Mouse (Mus musculus) forebrain, embryonic 11.5 days (tissue): ENCODE measurements at regions not wholly inside any gene's neighbourhood (a gene's known extent, or its start where the extent isn't known, plus 50 kb on each side); places are given as distances from the start of the nearest gene placed in this dataset.

Experiments
- ATAC-seq: fragments of 200-750 bp; cut with Nextera tagmentation; replicated peaks from 2 replicates; pipeline ENCODE4 v1.8.0; 2017; ENCODE audit warnings: moderate TSS enrichment; ENCODE audit not compliant: low FRiP score
- DNase-seq: peaks from one replicate; pipeline ENCODE4 v3.0.0-alpha.2; 2017; ENCODE audit warnings: low spot score
- H3K27ac ChIP-seq: fragments of 300-500 bp; sonication (generic); 2 replicates; pipeline ENCODE4 v1.5.1; 2014; ENCODE audit warnings: low read depth, low read length
- H3K27me3 ChIP-seq: fragments of 300-500 bp; sonication (generic); 2 replicates; pipeline ENCODE4 v1.6.1; 2014; ENCODE audit warnings: mild to moderate bottlenecking, low read length, mixed read lengths; ENCODE audit not compliant: control insufficient read depth, insufficient read depth
- H3K36me3 ChIP-seq: fragments of 300-500 bp; sonication (generic); 2 replicates; pipeline ENCODE4 v1.6.1; 2014; ENCODE audit warnings: mild to moderate bottlenecking, low read length, moderate library complexity, mixed read lengths; ENCODE audit not compliant: control insufficient read depth, insufficient read depth
- H3K4me1 ChIP-seq: fragments of 300-500 bp; sonication (generic); replicated peaks from 2 replicates; pipeline ENCODE4 v1.6.1; 2014; ENCODE audit warnings: low read length, mixed read lengths; ENCODE audit not compliant: control insufficient read depth, insufficient read depth
- H3K4me2 ChIP-seq: fragments of 300-500 bp; sonication (generic); 2 replicates; pipeline ENCODE4 v1.6.1; 2014; ENCODE audit warnings: low read depth, mild to moderate bottlenecking, low read length, moderate library complexity, mixed read lengths; ENCODE audit not compliant: severe bottlenecking
- H3K4me3 ChIP-seq: fragments of 300-500 bp; sonication (generic); 2 replicates; pipeline ENCODE4 v1.5.1; 2014; ENCODE audit warnings: low read depth, low read length
- H3K9ac ChIP-seq: fragments of 300-500 bp; sonication (generic); 2 replicates; pipeline ENCODE4 v1.6.1; 2014; ENCODE audit warnings: low read length
- H3K9me3 ChIP-seq: fragments of 300-500 bp; sonication (generic); 2 replicates; pipeline ENCODE4 v1.6.1; 2016; ENCODE audit warnings: low read length, mixed read lengths; ENCODE audit not compliant: control insufficient read depth
- WGBS: fragments of 180-500 bp; shearing (Covaris S2); extraction: QIAGEN DNeasy Blood & Tissue Kit; methylation state at CpG from one replicate; pipeline ENCODE4 v1.1.7; 2014; 5-methylcytosine and 5-hydroxymethylcytosine counted together

DNA sequence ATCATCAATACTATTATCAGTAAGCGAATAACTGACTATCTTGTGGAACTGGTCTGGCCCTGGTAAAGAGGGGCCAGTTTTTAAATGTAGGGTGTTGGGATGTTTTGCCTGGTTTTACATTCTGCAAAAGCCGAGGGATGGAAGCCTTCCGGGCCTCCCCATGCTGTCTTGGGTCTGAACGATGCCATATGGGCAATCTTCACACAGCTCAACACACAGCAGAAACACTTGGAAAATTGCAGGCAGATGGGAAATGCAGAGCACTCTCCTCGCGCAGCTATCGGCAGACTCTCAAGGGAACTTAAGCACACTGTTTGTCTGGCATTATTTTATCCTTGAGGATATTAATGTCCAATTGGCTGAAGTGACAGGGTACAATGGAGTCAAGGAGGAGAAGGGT, 129.3 kb upstream of the Lnx1 start:
- Histone ChIP-seq H3K4me1 (no peaks in the 10 kb centered on the region), H3K9me3 (no peaks in the 10 kb centered on the region), H3K36me3 (no peaks in the 10 kb centered on the region), H3K4me3 (no peak overlapping the region), H3K9ac (no peak overlapping the region), H3K27ac (no peak overlapping the region), H3K27me3 (no peaks in the 10 kb centered on the region), H3K4me2 (no peak overlapping the region)
- DNase-seq (no peak), ATAC-seq (no peak)
- WGBS = 83% methylated on average over 7 of the region's 7 CpGs

DNA sequence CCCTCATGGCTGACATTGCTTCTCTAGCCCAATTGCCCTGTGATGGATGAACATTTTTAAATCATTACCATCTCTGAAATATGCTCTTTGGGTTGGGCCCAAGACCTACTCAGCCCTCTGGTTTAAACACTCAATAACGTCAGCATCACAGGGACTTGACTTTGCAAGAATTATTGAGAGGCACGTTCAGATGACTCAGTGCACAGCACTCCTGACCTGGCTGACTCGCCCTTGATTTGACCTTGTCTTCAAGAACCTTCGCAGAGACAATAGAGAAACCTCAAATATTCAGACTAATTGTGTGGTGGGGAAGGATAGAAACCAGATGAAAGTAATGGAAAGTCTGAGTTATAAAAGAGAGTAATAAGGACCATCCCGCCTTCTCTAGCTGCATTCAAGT, 127.9 kb upstream of the Lnx1 start:
- no peak overlapping the region for H3K4me2 ChIP-seq
- no peaks in the 10 kb centered on the region for H3K4me1 ChIP-seq
- H3K36me3 ChIP-seq = no peaks in the 10 kb centered on the region
- ATAC-seq (no peak), DNase-seq (no peak)
- H3K27ac ChIP-seq = no peak overlapping the region
- H3K4me3 ChIP-seq = no peak overlapping the region
- 81% methylated on average over 5 of the region's 5 CpGs for WGBS
- no peaks in the 10 kb centered on the region for H3K27me3 ChIP-seq
- no peaks in the 10 kb centered on the region for H3K9me3 ChIP-seq
- no peak overlapping the region for H3K9ac ChIP-seq

DNA sequence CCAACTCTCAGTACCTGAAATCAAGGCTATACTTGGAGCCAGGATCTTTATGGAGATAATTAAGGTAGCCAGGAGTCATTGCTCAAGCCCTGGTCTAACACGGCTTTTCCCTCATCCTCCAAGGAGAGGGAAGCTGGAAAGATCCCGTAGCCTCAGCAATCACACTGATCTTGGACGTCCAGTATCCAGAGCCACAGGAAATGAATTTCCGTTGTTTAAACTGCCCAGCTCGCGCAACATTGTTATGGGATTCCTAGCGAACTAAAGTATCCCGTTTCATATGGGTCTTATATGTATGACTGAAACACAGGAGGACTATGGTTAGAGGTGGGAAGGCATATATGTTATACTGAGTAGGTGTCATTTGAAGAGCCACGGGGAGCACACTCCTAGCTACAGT, 126.3 kb upstream of the Lnx1 start:
- ATAC-seq (no peak), DNase-seq (no peak)
- Histone ChIP-seq H3K4me2 (no peak overlapping the region), H3K27ac (no peak overlapping the region), H3K36me3 (no peaks in the 10 kb centered on the region), H3K4me1 (no peaks in the 10 kb centered on the region), H3K4me3 (no peak overlapping the region), H3K9me3 (no peaks in the 10 kb centered on the region), H3K9ac (no peak overlapping the region), H3K27me3 (no peaks in the 10 kb centered on the region)
- 90% methylated on average over 9 of the region's 9 CpGs for WGBS

DNA sequence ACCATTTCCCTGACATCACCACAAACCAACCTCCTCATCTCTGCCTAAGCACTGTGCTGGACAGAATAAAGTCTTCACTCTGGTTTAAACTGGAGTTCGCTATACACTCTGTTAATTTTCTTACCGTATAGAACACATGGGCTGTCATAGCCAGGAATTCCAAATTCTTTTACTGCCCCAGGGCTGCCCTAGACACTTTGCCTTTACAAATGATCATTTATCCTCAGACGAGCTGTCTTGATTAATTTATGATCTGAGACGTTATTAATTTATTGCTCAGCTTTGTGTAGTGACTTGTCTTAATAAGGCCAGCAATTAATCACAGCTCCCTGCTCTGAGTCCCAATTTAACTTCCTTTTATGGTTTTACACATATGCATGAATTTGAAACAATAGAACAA, 125.2 kb upstream of the Lnx1 start:
- no peak overlapping the region for H3K4me2 ChIP-seq
- H3K36me3 ChIP-seq = no peaks in the 10 kb centered on the region
- no peak overlapping the region for H3K9ac ChIP-seq
- no peaks in the 10 kb centered on the region for H3K9me3 ChIP-seq
- no peaks in the 10 kb centered on the region for H3K4me1 ChIP-seq
- H3K27ac ChIP-seq = no peak overlapping the region
- no peak for DNase-seq
- WGBS = 63% methylated on average over 4 of the region's 4 CpGs
- H3K27me3 ChIP-seq = no peaks in the 10 kb centered on the region
- no peak for ATAC-seq
- no peak overlapping the region for H3K4me3 ChIP-seq

DNA sequence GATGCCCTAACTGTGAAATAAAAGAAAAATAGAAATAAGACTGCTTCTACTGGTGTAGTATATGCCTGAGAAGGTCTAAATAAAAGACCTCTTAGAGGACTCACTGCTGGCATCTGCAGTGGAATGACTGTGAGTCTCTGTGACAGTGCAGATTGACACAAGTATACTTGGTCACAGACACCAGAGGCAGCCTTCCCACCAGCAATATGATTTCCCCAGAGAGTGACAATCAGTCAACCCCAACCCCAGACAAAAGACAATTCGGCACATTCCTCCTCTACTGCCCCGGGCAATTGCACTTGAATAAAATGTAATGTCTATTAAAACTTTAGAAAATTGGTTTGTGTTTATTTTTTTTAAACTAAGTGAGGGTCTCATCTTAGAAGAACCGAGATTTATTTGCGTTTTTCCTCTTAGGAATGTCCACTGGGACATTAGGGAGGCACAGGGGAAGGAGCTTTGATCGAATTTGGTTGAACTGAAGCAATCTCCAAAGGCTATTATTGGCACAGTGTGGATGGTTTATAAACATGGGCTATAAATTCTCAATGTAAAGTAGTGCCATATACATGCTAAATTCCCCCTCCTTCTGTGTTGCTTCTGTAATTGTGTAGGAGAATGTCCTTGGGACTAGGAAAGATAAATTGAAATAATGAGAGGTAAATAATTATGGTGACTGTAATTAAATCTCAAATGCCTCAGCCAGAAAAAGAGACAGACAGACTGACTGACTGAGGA, 123.0 kb upstream of the Lnx1 start:
- no peaks in the 10 kb centered on the region for H3K36me3 ChIP-seq
- DNase-seq = no peak
- H3K27ac ChIP-seq = no peak overlapping the region
- H3K9ac ChIP-seq = no peak overlapping the region
- no peak overlapping the region for H3K4me3 ChIP-seq
- H3K27me3 ChIP-seq = no peaks in the 10 kb centered on the region
- H3K4me2 ChIP-seq = no peak overlapping the region
- no peaks in the 10 kb centered on the region for H3K9me3 ChIP-seq
- WGBS = 77% methylated on average over 5 of the region's 5 CpGs
- no peaks in the 10 kb centered on the region for H3K4me1 ChIP-seq
- ATAC-seq = no peak

DNA sequence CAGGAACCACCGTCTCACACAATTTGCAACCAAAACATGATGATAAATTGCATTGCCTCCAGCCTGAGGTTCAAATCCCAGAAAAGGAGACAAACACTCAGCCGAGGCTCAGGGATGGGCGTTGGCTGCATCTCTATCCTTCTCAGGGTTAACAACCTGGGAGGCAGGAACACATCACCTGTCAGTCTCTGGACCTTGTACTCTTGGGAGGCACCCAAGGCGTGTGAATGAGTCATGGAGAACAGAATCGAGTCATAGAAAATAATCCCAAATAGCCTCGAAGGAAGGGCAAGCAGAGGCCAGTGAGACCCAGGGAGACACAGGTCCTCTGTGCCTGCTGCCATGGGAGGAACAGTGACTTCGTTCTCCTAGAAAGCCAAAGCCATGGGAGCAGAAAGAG, 121.0 kb upstream of the Lnx1 start:
- WGBS = 89% methylated on average over 7 of the region's 7 CpGs
- H3K27ac ChIP-seq = no peak overlapping the region
- H3K27me3 ChIP-seq = no peaks in the 10 kb centered on the region
- no peaks in the 10 kb centered on the region for H3K36me3 ChIP-seq
- no peak overlapping the region for H3K4me3 ChIP-seq
- H3K9me3 ChIP-seq = no peaks in the 10 kb centered on the region
- H3K4me2 ChIP-seq = no peak overlapping the region
- no peak overlapping the region for H3K9ac ChIP-seq
- ATAC-seq = no peak
- DNase-seq = no peak
- H3K4me1 ChIP-seq = no peaks in the 10 kb centered on the region

DNA sequence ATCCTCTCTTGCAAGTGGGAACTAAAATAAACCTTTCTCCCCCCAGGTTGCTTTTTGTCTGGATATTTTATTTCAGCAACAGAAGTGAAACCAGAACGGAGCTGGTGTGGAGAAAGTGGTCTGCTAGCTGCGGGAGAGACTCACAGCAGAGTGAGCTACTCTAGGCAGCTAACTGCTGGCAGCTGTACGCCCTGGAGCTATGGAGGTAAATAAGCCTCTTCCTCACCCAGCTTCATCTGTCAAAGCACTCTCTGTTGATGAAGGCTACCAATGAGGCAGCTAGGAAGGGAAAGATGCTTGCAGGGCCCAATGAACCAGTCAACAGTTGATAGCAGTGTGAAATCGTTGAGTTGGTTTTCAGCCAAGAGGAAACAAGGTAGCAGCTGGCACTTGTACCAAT, 119.3 kb upstream of the Lnx1 start:
- no peak overlapping the region for H3K4me3 ChIP-seq
- H3K9ac ChIP-seq = no peak overlapping the region
- H3K4me1 ChIP-seq = no peaks in the 10 kb centered on the region
- no peak overlapping the region for H3K4me2 ChIP-seq
- 74% methylated on average over 4 of the region's 4 CpGs for WGBS
- H3K9me3 ChIP-seq = no peaks in the 10 kb centered on the region
- H3K27ac ChIP-seq = no peak overlapping the region
- ATAC-seq (no peak), DNase-seq (no peak)
- H3K36me3 ChIP-seq = no peaks in the 10 kb centered on the region
- H3K27me3 ChIP-seq = no peaks in the 10 kb centered on the region

DNA sequence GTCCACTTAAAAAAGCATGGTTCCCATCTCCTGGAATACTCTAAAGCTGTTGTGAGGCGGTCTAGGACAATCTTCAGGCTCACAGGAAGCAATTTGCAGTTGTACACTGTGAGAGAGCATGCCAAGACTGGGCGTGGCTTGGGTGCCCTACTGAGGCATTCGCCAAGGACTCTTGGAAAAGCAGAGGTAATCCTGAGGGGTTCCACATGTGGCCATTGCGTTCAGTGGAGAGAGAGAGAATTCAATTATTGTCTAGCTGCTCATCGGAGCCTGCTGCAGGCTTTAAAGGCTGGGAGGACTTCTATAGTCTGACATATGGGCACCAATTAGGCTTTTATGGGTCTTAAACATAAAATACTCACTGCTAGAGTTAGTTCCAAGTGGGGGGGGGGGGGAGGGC, 113.8 kb upstream of the Lnx1 start:
- no peak for ATAC-seq
- H3K36me3 ChIP-seq = no peaks in the 10 kb centered on the region
- no peak overlapping the region for H3K4me3 ChIP-seq
- no peaks in the 10 kb centered on the region for H3K9me3 ChIP-seq
- no peak overlapping the region for H3K27ac ChIP-seq
- H3K4me1 ChIP-seq = no peaks in the 10 kb centered on the region
- DNase-seq = no peak
- H3K4me2 ChIP-seq = no peak overlapping the region
- H3K27me3 ChIP-seq = no peaks in the 10 kb centered on the region
- WGBS = 66% methylated on average over 5 of the region's 5 CpGs
- no peak overlapping the region for H3K9ac ChIP-seq

DNA sequence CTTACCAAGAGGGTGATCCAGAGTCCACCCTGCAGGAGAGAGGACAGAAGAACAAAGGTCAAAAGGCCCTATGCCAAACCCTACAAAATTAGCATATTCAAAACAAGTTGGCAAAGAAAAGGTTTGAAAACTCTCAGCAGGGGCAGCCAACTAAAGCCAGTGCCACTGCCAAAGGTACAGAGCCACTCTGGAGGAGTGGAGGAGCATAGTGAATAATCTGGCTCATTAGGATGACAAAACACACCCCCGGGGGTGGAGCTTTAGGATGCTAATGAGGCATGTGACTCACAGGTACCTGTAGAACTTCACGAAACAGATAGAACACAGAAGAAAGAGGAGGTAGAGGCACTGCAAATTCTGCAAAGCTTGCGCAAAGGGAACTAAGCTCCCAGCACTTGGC, 110.7 kb upstream of the Lnx1 start:
- Histone ChIP-seq H3K9ac (no peak overlapping the region), H3K4me3 (no peak overlapping the region), H3K4me2 (no peak overlapping the region), H3K4me1 (no peaks in the 10 kb centered on the region), H3K27me3 (no peaks in the 10 kb centered on the region), H3K36me3 (no peaks in the 10 kb centered on the region), H3K9me3 (no peaks in the 10 kb centered on the region), H3K27ac (no peak overlapping the region)
- WGBS = 23% methylated on average over 3 of the region's 3 CpGs
- DNase-seq (no peak), ATAC-seq (no peak)
